Mouse (Mus musculus) kidney, adult 2 months (tissue): ENCODE results near the gene Rprm. TPM values are rescaled to one million over a fixed set of nuclear protein-coding genes. Genes with fewer than 3 reads are reported as not detected.
A peak's percentile ranks its signal among the peaks of the same experiment; 100 is the strongest.

Experiments used
- DNase-seq: peaks from one replicate; pipeline ENCODE4 v3.0.0; 2021
- H3K27ac ChIP-seq: fragments of 200-500 bp; 2 replicates; pipeline ENCODE4 v1.5.1; 2012; ENCODE audit warnings: low read depth, low read length, control low read depth, inconsistent platforms; ENCODE audit not compliant: insufficient read depth
- H3K27me3 ChIP-seq: fragments of 200-500 bp; replicated peaks from 2 replicates; pipeline ENCODE4 v1.6.1; 2012; ENCODE audit warnings: mild to moderate bottlenecking, moderate library complexity, low read length, inconsistent platforms; ENCODE audit not compliant: control insufficient read depth, insufficient read depth
- H3K36me3 ChIP-seq: fragments of 200-500 bp; 2 replicates; pipeline ENCODE4 v1.6.1; 2012; ENCODE audit warnings: mild to moderate bottlenecking, moderate library complexity, low read length, inconsistent platforms; ENCODE audit not compliant: control insufficient read depth, insufficient read depth
- H3K4me1 ChIP-seq: fragments of 200-500 bp; 2 replicates; pipeline ENCODE4 v1.6.1; 2011; ENCODE audit warnings: low read length; ENCODE audit not compliant: control insufficient read depth, insufficient read depth
- H3K4me3 ChIP-seq: fragments of 200-500 bp; 2 replicates; pipeline ENCODE4 v1.5.1; 2011; ENCODE audit warnings: mild to moderate bottlenecking, low read depth, low read length, control low read depth; ENCODE audit not compliant: insufficient read depth
- CTCF ChIP-seq: fragments of 200-500 bp; conservative IDR thresholded peaks from 2 replicates; pipeline ENCODE4 v1.5.1; 2011; ENCODE audit warnings: low read depth, mild to moderate bottlenecking, control low read depth, low read length, moderate library complexity, mixed read lengths; ENCODE audit not compliant: insufficient read depth, insufficient read length
- POLR2A ChIP-seq: fragments of 200-500 bp; IDR thresholded peaks from one replicate; pipeline ENCODE4 v1.6.1; 2011; ENCODE audit warnings: low read depth, low read length, control low read depth
- WGBS: fragments of 180-500 bp; shearing (Covaris S2); methylation state at CpG from one replicate; pipeline ENCODE4 v1.1.7; 2018; 5-methylcytosine and 5-hydroxymethylcytosine counted together
- polyA plus RNA-seq: library from polyadenylated mRNA; depleted of rRNA; stranded (reverse); fragments of >200 nt; gene quantifications from 2 replicates; pipeline ENCODE4 v1.2.3, GENCODE M21; 2012; rRNA removed

The Rprm gene
- 0.65 and 1.7 TPM in 2 replicates for polyA plus RNA-seq

GRCm38 (mm10) chr2:54085430-54086087 is at the start of gene Rprm:
TSS of gene Rprm (minus strand) at chr2:54085552.
- 5% methylated on average over 27 of the region's 27 CpGs for WGBS
- H3K27ac ChIP-seq, result no peak within 1 kb of the TSS

GRCm38 (mm10) chr2:54119305-54119704 is 34.0 kb upstream of the Rprm start:
- H3K36me3 ChIP-seq, result no peaks in the 10 kb centered on the region
- no peak overlapping the region for H3K4me3 ChIP-seq
- WGBS, result 69% methylated on average over 6 of the region's 6 CpGs
- no peak overlapping the region for H3K27ac ChIP-seq
- H3K27me3 ChIP-seq, result no peaks in the 10 kb centered on the region
- DNase-seq, result no peak
- no peaks in the 10 kb centered on the region for H3K4me1 ChIP-seq
- TF ChIP-seq CTCF (no peak), POLR2A (no peak)

More at GRCm38 (mm10) chr2:54085430-54086087, at the start of gene Rprm:
- DNase-seq, result peak; percentile 77
- Histone ChIP-seq H3K27me3 (no peaks in the 10 kb centered on the region; the same call in 1 of the 2 replicates), H3K36me3 (no peaks in the 10 kb centered on the region), H3K4me3 (peak within 1 kb of the TSS; percentile 27; the same call in 1 of the 2 replicates), H3K4me1 (no peaks in the 10 kb centered on the region)
- no peak for TF ChIP-seq POLR2A
- peak; percentile 62 for TF ChIP-seq CTCF

GRCm38 (mm10) chr2:54118881-54119280 is 33.5 kb upstream of the Rprm start:
- Histone ChIP-seq H3K4me1 (no peaks in the 10 kb centered on the region), H3K27me3 (no peaks in the 10 kb centered on the region), H3K27ac (no peak overlapping the region), H3K36me3 (no peaks in the 10 kb centered on the region), H3K4me3 (no peak overlapping the region)
- WGBS, result 22% methylated on average over 3 of the region's 3 CpGs
- TF ChIP-seq POLR2A (no peak), CTCF (no peak)
- peak; percentile 22 for DNase-seq

- Histone ChIP-seq H3K4me3 (no peak overlapping the region), H3K27ac (no peak overlapping the region), H3K27me3 (no peaks in the 10 kb centered on the region), H3K36me3 (no peaks in the 10 kb centered on the region), H3K4me1 (no peaks in the 10 kb centered on the region)
- no peak for TF ChIP-seq CTCF
- TF ChIP-seq POLR2A, result no peak
- WGBS, result 51% methylated on average over 2 of the region's 2 CpGs
- DNase-seq, result no peak
These were observed 25.9 kb upstream of the Rprm start for GRCm38 (mm10) chr2:54111294-54111693.

- TF ChIP-seq CTCF, result no peak
- no peak for TF ChIP-seq POLR2A
- no peaks in the 10 kb centered on the region for H3K4me1 ChIP-seq
- H3K4me3 ChIP-seq, result no peak overlapping the region
- H3K36me3 ChIP-seq, result no peaks in the 10 kb centered on the region
- no peaks in the 10 kb centered on the region for H3K27me3 ChIP-seq
- 63% methylated on average over 1 of the region's 1 CpGs for WGBS
- DNase-seq, result no peak
- H3K27ac ChIP-seq, result no peak overlapping the region
These were observed 20.9 kb upstream of the Rprm start for GRCm38 (mm10) chr2:54106232-54106726.

- TF ChIP-seq POLR2A, result no peak
- no peak for TF ChIP-seq CTCF
- no peaks in the 10 kb centered on the region for H3K36me3 ChIP-seq
- H3K27me3 ChIP-seq, result no peaks in the 10 kb centered on the region
- WGBS, result 55% methylated on average over 1 of the region's 1 CpGs
- no peak overlapping the region for H3K27ac ChIP-seq
- H3K4me3 ChIP-seq, result no peak overlapping the region
- DNase-seq, result no peak
- no peaks in the 10 kb centered on the region for H3K4me1 ChIP-seq
These were observed 14.6 kb upstream of the Rprm start for GRCm38 (mm10) chr2:54099939-54100338.

- Histone ChIP-seq H3K27me3 (no peaks in the 10 kb centered on the region), H3K36me3 (no peaks in the 10 kb centered on the region), H3K4me3 (no peak overlapping the region), H3K27ac (no peak overlapping the region), H3K4me1 (no peaks in the 10 kb centered on the region)
- no peak for DNase-seq
- TF ChIP-seq POLR2A (no peak), CTCF (no peak)
- WGBS, result 83% methylated on average over 3 of the region's 3 CpGs
These were observed 7.3 kb upstream of the Rprm start for GRCm38 (mm10) chr2:54092616-54093015.
